Mouse (Mus musculus) left cerebral cortex, postnatal 10 days (tissue): ENCODE measurements around the gene Podxl2. TPM values are rescaled to one million over a fixed set of nuclear protein-coding genes. Genes with fewer than 3 reads are reported as not detected.

Source experiments
- DNase-seq, 2 experiments: peaks; one replicate each; pipeline ENCODE4 v3.0.0; 2021 to 2022; ENCODE audit warnings: low spot score in 2 of 2, mixed read lengths in 1 of 2; ENCODE audit errors: extremely low spot score in 1 of 2
- intact Hi-C: fragments of 180-260 bp; cut with DNase I; formaldehyde crosslinking; loops from one replicate; pipeline ENCODE4 v1.15.1; 2025
- total RNA-seq, 2 experiments: library from RNA; stranded (reverse); gene quantifications; 2 replicates each; pipeline ENCODE4 v1.2.3; 2021

Podxl2 gene
- total RNA-seq, 2 experiments from 2014 or later = 291 to 304 TPM

- intact Hi-C loops = no loop called here
- DNase-seq = no peak
These were observed 39.8 kb downstream of the Podxl2 start for GRCm38 (mm10) chr6:88835047-88835446.

GRCm38 (mm10) chr6:88833340-88834140 lies 41.3 kb downstream of the Podxl2 start:
- no peak for DNase-seq
- intact Hi-C loops = no loop called here

- intact Hi-C loops = no loop called here
- no peak for DNase-seq
These were observed 42.2 kb downstream of the Podxl2 start for GRCm38 (mm10) chr6:88832663-88833062.

- DNase-seq = peak in 1 of 2 experiments; percentile 77
- intact Hi-C loops = no loop called here
These were observed 43.4 kb downstream of the Podxl2 start for GRCm38 (mm10) chr6:88831456-88831855.

- intact Hi-C loops = no loop called here
- no peak for DNase-seq
These were observed 44.6 kb downstream of the Podxl2 start for GRCm38 (mm10) chr6:88830112-88830702.

GRCm38 (mm10) chr6:88829579-88829978 lies 45.3 kb downstream of the Podxl2 start:
- intact Hi-C loops = loop anchor here (5.0 kb wide), 3 partner anchors 107 to 272 kb away; partner anchors contain the start of gene Mgll

GRCm38 (mm10) chr6:88828206-88829009 lies 46.4 kb downstream of the Podxl2 start:
- no peak for DNase-seq
- intact Hi-C loops = loop anchor here (5.0 kb wide), 3 partner anchors 106 to 271 kb away; partner anchors contain the start of gene Mgll

More at GRCm38 (mm10) chr6:88829579-88829978, 45.3 kb downstream of the Podxl2 start:
- DNase-seq = no peak

GRCm38 (mm10) chr6:88827395-88828205 lies 47.2 kb downstream of the Podxl2 start:
- no peak for DNase-seq
- intact Hi-C loops = loop anchor here (5.0 kb wide), 3 partner anchors 105 to 270 kb away; partner anchors contain the start of gene Mgll

GRCm38 (mm10) chr6:88826965-88827364 lies 47.9 kb downstream of the Podxl2 start:
- no peak for DNase-seq
- intact Hi-C loops = loop anchor here (5.0 kb wide), 3 partner anchors 105 to 270 kb away; partner anchors contain the start of gene Mgll

GRCm38 (mm10) chr6:88826545-88826944 lies 48.3 kb downstream of the Podxl2 start:
- peak; percentile 54 to 90 for DNase-seq
- intact Hi-C loops = loop anchor here (5.0 kb wide), 3 partner anchors 104 to 269 kb away; partner anchors contain the start of gene Mgll

- intact Hi-C loops = loop anchor here (5.0 kb wide), 3 partner anchors 104 to 269 kb away; partner anchors contain the start of gene Mgll
- DNase-seq = no peak
These were observed 48.8 kb downstream of the Podxl2 start for GRCm38 (mm10) chr6:88826088-88826487.

GRCm38 (mm10) chr6:88824183-88824582 lies 50.7 kb downstream of the Podxl2 start:
- DNase-seq = no peak
- intact Hi-C loops = no loop called here

- intact Hi-C loops = no loop called here
These were observed 52.9 kb downstream of the Podxl2 start for GRCm38 (mm10) chr6:88821901-88822300.

GRCm38 (mm10) chr6:88821294-88821693 lies 53.5 kb downstream of the Podxl2 start:
- intact Hi-C loops = no loop called here
- DNase-seq = no peak

More at GRCm38 (mm10) chr6:88821901-88822300, 52.9 kb downstream of the Podxl2 start:
- no peak for DNase-seq

- intact Hi-C loops = no loop called here
- no peak for DNase-seq
These were observed 54.0 kb downstream of the Podxl2 start for GRCm38 (mm10) chr6:88820853-88821252.

GRCm38 (mm10) chr6:88816913-88817312 lies 57.9 kb downstream of the Podxl2 start:
- DNase-seq = no peak
- intact Hi-C loops = no loop called here

GRCm38 (mm10) chr6:88815489-88815888 lies 59.4 kb downstream of the Podxl2 start:
- peak in 1 of 2 experiments; percentile 22 for DNase-seq
- intact Hi-C loops = no loop called here

GRCm38 (mm10) chr6:88815036-88815435 lies 59.8 kb downstream of the Podxl2 start:
- intact Hi-C loops = no loop called here

More at GRCm38 (mm10) chr6:88815036-88815435, 59.8 kb downstream of the Podxl2 start:
- no peak for DNase-seq
